Mouse (Mus musculus): ENCODE measurements around the gene Atp1a3. TPM values are rescaled to one million over a fixed set of nuclear protein-coding genes. Genes with fewer than 3 reads are reported as not detected.

The Atp1a3 gene
- polyA plus RNA-seq, 1 experiment = 899 TPM

- H3K4me1 ChIP-seq (ENCODE audit: control insufficient read depth, insufficient read depth, low read length) = peaks cover 9% of the 10 kb centered on the region
- H3K4me3 ChIP-seq (ENCODE audit: insufficient read depth, low read length) = peak overlapping the region; percentile 98; the same call in 1 of the 2 replicates
- H3K27ac ChIP-seq (ENCODE audit: insufficient read depth, low read length) = peak overlapping the region; percentile 92
- TF ChIP-seq POLR2A (IDR thresholded peaks at IDR 0.05; ENCODE audit: extremely low read depth, insufficient read depth, low read length) (peak; percentile 93), CTCF (IDR thresholded peaks at IDR 0.05; ENCODE audit: extremely low read depth, insufficient read depth, low read length) (no peak)
Observed at GRCm38 (mm10) chr7:25006586-25007364, 1.0 kb upstream of the Atp1a3 start.

DNA sequence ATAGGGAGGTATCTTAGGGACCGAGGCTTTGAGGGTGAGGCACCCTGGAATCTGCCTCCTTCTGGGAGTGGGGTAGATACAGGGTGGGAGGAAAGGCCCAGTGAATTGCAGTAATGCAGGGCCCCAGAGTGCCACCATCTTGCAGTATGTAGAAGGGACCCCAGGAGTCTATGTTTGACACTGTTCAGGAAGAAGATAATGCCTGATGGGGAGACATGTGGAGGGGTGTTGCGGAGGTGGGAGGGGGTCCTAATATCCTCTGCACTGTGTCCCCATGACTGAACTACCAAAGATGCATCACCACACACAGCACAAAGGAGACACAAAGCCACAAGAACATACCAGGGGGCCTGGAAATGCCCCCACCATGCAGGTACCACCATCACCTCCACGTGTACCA lies 413 bp upstream of the Atp1a3 start:
- Histone ChIP-seq H3K4me3 (ENCODE audit: insufficient read depth, low read length) (peak overlapping the region; percentile 98), H3K4me1 (ENCODE audit: control insufficient read depth, insufficient read depth, low read length) (peaks cover 9% of the 10 kb centered on the region), H3K27ac (ENCODE audit: insufficient read depth, low read length) (peak overlapping the region; percentile 92)
- no peak for TF ChIP-seq CTCF (IDR thresholded peaks at IDR 0.05; ENCODE audit: extremely low read depth, insufficient read depth, low read length)
- no peak for TF ChIP-seq POLR2A (IDR thresholded peaks at IDR 0.05; ENCODE audit: extremely low read depth, insufficient read depth, low read length)

GRCm38 (mm10) chr7:25004806-25005205 lies 952 bp downstream of the Atp1a3 start:
- Histone ChIP-seq H3K4me3 (ENCODE audit: insufficient read depth, low read length) (peak overlapping the region; percentile 98), H3K4me1 (ENCODE audit: control insufficient read depth, insufficient read depth, low read length) (peaks cover 9% of the 10 kb centered on the region), H3K27ac (ENCODE audit: insufficient read depth, low read length) (peak overlapping the region; percentile 96)
- TF ChIP-seq CTCF (IDR thresholded peaks at IDR 0.05; ENCODE audit: extremely low read depth, insufficient read depth, low read length) = no peak
- TF ChIP-seq POLR2A (IDR thresholded peaks at IDR 0.05; ENCODE audit: extremely low read depth, insufficient read depth, low read length) = no peak

DNA sequence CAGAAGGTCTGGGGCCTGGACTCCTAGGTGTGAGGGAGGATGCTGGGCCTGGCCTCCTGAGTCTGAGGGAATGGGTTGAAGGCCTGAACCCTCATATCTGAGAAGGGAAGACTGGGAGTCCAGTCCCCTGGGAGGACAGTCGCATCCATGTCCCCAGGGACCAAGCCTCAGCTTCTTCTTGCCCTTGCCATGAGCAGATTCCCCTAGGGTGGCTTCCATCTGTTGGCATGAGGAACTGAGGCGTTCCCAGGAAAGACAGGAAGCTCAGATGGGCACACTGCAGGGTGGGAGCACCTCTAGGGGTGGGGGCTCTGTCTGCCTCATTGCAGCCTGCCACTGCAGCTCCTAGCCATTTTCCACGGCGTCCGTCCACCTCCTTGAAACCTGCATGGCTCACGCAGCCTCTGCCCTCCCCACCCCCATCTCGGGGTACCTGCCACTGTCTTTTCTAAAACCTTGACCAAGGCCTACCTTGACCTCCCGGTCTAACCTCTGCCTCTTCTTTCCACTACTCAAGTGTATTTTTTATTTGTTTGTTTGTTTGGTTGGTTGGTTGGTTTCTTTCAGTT lies 1.9 kb downstream of the Atp1a3 start:
- peak overlapping the region; percentile 98 for H3K4me3 ChIP-seq (ENCODE audit: insufficient read depth, low read length)
- TF ChIP-seq CTCF (IDR thresholded peaks at IDR 0.05; ENCODE audit: extremely low read depth, insufficient read depth, low read length) (no peak), POLR2A (IDR thresholded peaks at IDR 0.05; ENCODE audit: extremely low read depth, insufficient read depth, low read length) (no peak)
- peaks cover 9% of the 10 kb centered on the region for H3K4me1 ChIP-seq (ENCODE audit: control insufficient read depth, insufficient read depth, low read length)
- peak overlapping the region; percentile 58; the same call in 1 of the 2 replicates for H3K27ac ChIP-seq (ENCODE audit: insufficient read depth, low read length)

GRCm38 (mm10) chr7:25003291-25003690 lies 2.5 kb downstream of the Atp1a3 start:
- Histone ChIP-seq H3K4me1 (ENCODE audit: control insufficient read depth, insufficient read depth, low read length) (peaks cover 9% of the 10 kb centered on the region), H3K27ac (ENCODE audit: insufficient read depth, low read length) (peak overlapping the region; percentile 58; the same call in 1 of the 2 replicates), H3K4me3 (ENCODE audit: insufficient read depth, low read length) (peak overlapping the region; percentile 98)
- TF ChIP-seq CTCF (IDR thresholded peaks at IDR 0.05; ENCODE audit: extremely low read depth, insufficient read depth, low read length) (no peak), POLR2A (IDR thresholded peaks at IDR 0.05; ENCODE audit: extremely low read depth, insufficient read depth, low read length) (0 out of 2 replicates have a peak, but pooled peaks have one; percentile 13)

DNA sequence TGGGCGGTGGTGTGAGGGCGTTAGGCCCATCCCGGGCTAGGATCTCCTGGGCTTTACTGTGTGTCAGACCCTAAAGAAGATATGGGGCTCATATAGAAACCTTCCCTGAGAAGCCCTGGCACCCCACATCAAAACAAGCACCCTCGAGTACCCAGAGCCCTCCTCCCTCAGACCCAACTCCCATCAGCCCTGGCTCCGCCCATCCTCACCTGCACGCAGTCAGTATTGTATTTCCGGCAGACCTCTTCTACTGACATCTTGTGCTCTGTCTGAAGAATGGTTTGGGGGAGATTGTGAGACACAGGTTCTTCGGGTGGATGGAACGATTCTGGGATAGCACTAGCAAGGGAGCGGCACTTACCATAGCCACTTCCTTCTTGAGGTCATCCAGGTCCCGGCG lies 5.0 kb downstream of the Atp1a3 start:
- TF ChIP-seq POLR2A (IDR thresholded peaks at IDR 0.05; ENCODE audit: extremely low read depth, insufficient read depth, low read length) = no peak
- no peak for TF ChIP-seq CTCF (IDR thresholded peaks at IDR 0.05; ENCODE audit: extremely low read depth, insufficient read depth, low read length)
- Histone ChIP-seq H3K27ac (ENCODE audit: insufficient read depth, low read length) (no peak overlapping the region), H3K4me3 (ENCODE audit: insufficient read depth, low read length) (no peak overlapping the region), H3K4me1 (ENCODE audit: control insufficient read depth, insufficient read depth, low read length) (no peaks in the 10 kb centered on the region)

DNA sequence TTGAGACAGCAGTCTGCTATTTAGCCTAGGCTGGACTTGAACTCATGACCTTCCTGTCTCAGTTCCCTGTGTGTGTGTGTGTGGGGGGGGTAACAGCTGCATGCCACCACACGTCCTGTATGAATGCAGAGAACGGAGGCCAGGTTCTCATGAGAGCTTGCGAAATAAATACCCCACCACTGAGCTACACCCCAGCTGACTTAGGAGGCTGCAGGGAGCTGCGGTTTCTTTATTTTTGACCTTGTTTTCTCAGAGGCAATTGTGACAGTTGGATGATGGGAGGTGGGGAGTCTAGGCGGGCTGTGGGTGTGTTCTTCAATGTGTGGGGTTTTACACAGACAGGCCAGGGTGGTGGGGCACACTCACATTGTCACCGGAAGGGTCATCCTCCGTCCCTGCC lies 5.5 kb downstream of the Atp1a3 start:
- Histone ChIP-seq H3K27ac (ENCODE audit: insufficient read depth, low read length) (no peak overlapping the region), H3K4me3 (ENCODE audit: insufficient read depth, low read length) (no peak overlapping the region), H3K4me1 (ENCODE audit: control insufficient read depth, insufficient read depth, low read length) (no peaks in the 10 kb centered on the region)
- TF ChIP-seq POLR2A (IDR thresholded peaks at IDR 0.05; ENCODE audit: extremely low read depth, insufficient read depth, low read length) (no peak), CTCF (IDR thresholded peaks at IDR 0.05; ENCODE audit: extremely low read depth, insufficient read depth, low read length) (no peak)

- Histone ChIP-seq H3K4me1 (ENCODE audit: control insufficient read depth, insufficient read depth, low read length) (0 out of 2 replicates have a peak, but pooled peaks cover 2% of the 10 kb centered on the region), H3K27ac (ENCODE audit: insufficient read depth, low read length) (no peak overlapping the region), H3K4me3 (ENCODE audit: insufficient read depth, low read length) (no peak overlapping the region)
- TF ChIP-seq CTCF (IDR thresholded peaks at IDR 0.05; ENCODE audit: extremely low read depth, insufficient read depth, low read length) (no peak), POLR2A (IDR thresholded peaks at IDR 0.05; ENCODE audit: extremely low read depth, insufficient read depth, low read length) (peak; percentile 44; the same call in 1 of the 2 replicates)
Observed at GRCm38 (mm10) chr7:24993081-24993480, 12.7 kb downstream of the Atp1a3 start.

DNA sequence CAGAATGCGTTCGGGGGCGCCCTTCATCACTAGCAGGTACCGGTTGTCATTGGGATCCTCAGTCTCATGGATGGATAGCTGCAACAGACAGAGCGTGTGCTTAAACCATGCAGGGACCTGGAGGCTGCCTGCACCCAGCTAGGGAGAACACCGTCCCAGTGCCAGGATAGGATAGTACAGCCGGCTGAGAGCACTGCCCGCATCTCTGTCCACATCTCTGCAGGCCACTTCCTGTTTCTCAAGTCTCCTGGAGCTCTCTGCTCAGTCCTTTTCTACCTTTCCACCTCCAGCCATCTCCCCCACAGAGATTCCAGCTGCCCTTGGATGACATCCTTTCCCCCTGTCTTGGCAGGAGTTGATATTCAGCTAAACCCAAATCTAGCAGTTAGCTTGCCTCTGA lies 15.3 kb downstream of the Atp1a3 start:
- no peak overlapping the region for H3K27ac ChIP-seq (ENCODE audit: insufficient read depth, low read length)
- H3K4me3 ChIP-seq (ENCODE audit: insufficient read depth, low read length) = no peak overlapping the region
- 0 out of 2 replicates have a peak, but pooled peaks cover 2% of the 10 kb centered on the region for H3K4me1 ChIP-seq (ENCODE audit: control insufficient read depth, insufficient read depth, low read length)
- 0 out of 2 replicates have a peak, but pooled peaks have one; percentile 11 for TF ChIP-seq POLR2A (IDR thresholded peaks at IDR 0.05; ENCODE audit: extremely low read depth, insufficient read depth, low read length)
- no peak for TF ChIP-seq CTCF (IDR thresholded peaks at IDR 0.05; ENCODE audit: extremely low read depth, insufficient read depth, low read length)

All from cortical plate, adult 2 months (tissue).